Comparison of ENCODE assay signal across 40 mouse cellular contexts in the genomic region with DNA sequence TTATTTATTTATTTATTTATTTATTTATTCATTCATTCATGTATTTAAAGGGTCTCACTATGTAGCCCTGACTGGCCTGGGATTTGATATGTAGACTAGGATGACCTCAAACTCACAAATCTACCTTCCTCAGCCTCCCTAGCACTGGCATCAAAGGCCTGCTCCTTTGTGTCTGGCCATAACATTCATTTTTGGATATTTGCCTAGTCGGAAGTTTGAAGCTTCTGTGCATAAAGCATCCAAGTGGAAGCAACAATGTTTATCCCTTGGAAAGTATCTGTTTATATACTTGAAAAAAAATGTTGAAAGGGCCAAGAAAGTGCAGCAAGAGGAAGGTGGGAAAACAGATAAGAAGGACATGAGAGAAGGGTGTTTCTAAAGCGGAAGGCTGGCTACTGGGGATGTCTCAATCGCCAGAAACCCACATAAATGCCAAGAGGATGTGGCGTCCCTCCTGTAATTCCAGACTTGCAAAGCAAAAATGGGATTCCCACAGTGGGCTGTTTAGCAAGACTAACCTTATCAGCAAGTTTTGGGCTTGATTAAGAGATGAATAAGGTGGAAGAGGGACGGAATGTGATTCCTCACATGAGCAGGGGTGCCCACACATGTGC. TPM values are rescaled to one million over a fixed set of nuclear protein-coding genes. Genes with fewer than 3 reads are reported as not detected.
DNase-seq lines count a peak whose midpoint lies in the region; ATAC-seq and TF ChIP-seq lines count a peak whose summit lies in the region.
"Had no signal": no experiment of that assay in that cellular context is flagged by ENCODE, and none has a peak within 500 bp of the region (broad histone marks: within the 10 kb centered on the region; RNA-seq: fewer than 3 reads in every experiment).

No protein-coding gene starts in this region.

- peak; percentile 17 for DNase-seq in heart, postnatal 0 days (ENCODE audit: low spot score)
- no peak for DNase-seq in lung, postnatal 25 days (ENCODE audit: low spot score)
- peak; percentile 32 to 39 for DNase-seq in lung, postnatal 4 days
- DNase-seq in ovary, adult 18-20 months (ENCODE audit: low spot score), result no peak
- no peak for DNase-seq in retina, embryonic 14.5 days (ENCODE audit: low spot score)
- DNase-seq: adrenal gland, postnatal 36 days; cerebellum, adult 18-20 months; cerebellum, postnatal 10 days; gastrocnemius, adult 2 months; gastrocnemius, postnatal 36 days; heart, postnatal 36 days; kidney, adult 9 months; kidney, postnatal 4 days; left cerebral cortex, postnatal 4 days; liver, postnatal 0 days; right cerebral cortex, postnatal 25 days; thymus, postnatal 14 days had no signal

- no peak for TF ChIP-seq CTCF in heart, postnatal 0 days (IDR thresholded peaks at IDR 0.05; ENCODE audit: low read depth)

- ATAC-seq in heart, postnatal 0 days (ENCODE audit: insufficient read depth, low read depth), result no peak
- ATAC-seq in heart, embryonic 11.5 days (replicated peaks; ENCODE audit: insufficient number of reproducible peaks, low FRiP score, low TSS enrichment), result no peak
- no peak for ATAC-seq in lung, embryonic 15.5 days (ENCODE audit: borderline replicate concordance, extremely low read depth, low FRiP score, low TSS enrichment)
- ATAC-seq: forebrain, embryonic 15.5 days; hindbrain, postnatal 0 days; intestine, postnatal 0 days; liver, embryonic 12.5 days; liver, postnatal 0 days; midbrain, embryonic 13.5 days had no signal

- H3K27me3 ChIP-seq in heart, postnatal 0 days (ENCODE audit: control insufficient read depth, insufficient read depth, low read length), result no peaks in the 10 kb centered on the region
- no peaks in the 10 kb centered on the region for H3K27me3 ChIP-seq in heart, embryonic 11.5 days (ENCODE audit: control insufficient read depth, insufficient read depth, low read length)
- no peaks in the 10 kb centered on the region for H3K27me3 ChIP-seq in lung, embryonic 15.5 days
- H3K27me3 ChIP-seq: embryonic facial prominence, embryonic 13.5 days; forebrain, embryonic 15.5 days; hindbrain, embryonic 12.5 days; liver, embryonic 12.5 days; midbrain, embryonic 13.5 days; stomach, embryonic 15.5 days had no signal

- WGBS in heart, postnatal 0 days, result 66% methylated on average over 5 of the region's 5 CpGs
- 65% methylated on average over 5 of the region's 5 CpGs for whole genome bisulfite sequencing in heart, embryonic 11.5 days (ENCODE audit: insufficient replicate concordance)
- WGBS in lung, embryonic 15.5 days, result 32% methylated on average over 5 of the region's 5 CpGs

- H3K27ac ChIP-seq in heart, postnatal 0 days (ENCODE audit: low read depth), result no peak overlapping the region
- H3K27ac ChIP-seq in heart, embryonic 11.5 days (ENCODE audit: low read depth, low read length), result no peak overlapping the region
- H3K27ac ChIP-seq in lung, embryonic 15.5 days, result peak overlapping the region; percentile 51
- H3K27ac ChIP-seq: embryonic facial prominence, embryonic 13.5 days; forebrain, embryonic 10.5 days; forebrain, embryonic 15.5 days; gastrocnemius, adult 2 months; hindbrain, embryonic 12.5 days; hindbrain, postnatal 0 days; liver, embryonic 12.5 days; midbrain, embryonic 13.5 days; stomach, embryonic 15.5 days had no signal

- H3K9ac ChIP-seq in heart, postnatal 0 days (replicated peaks; ENCODE audit: low read depth, low read length), result no peak overlapping the region
- no peak overlapping the region for H3K9ac ChIP-seq in heart, embryonic 11.5 days (ENCODE audit: low read depth, low read length)
- no peak overlapping the region for H3K9ac ChIP-seq in lung, embryonic 15.5 days
- H3K9ac ChIP-seq: embryonic facial prominence, embryonic 13.5 days; forebrain, embryonic 15.5 days; hindbrain, embryonic 12.5 days; liver, embryonic 12.5 days; midbrain, embryonic 13.5 days; stomach, embryonic 15.5 days had no signal

- 0 out of 2 replicates have a peak, but pooled peaks cover 4% of the 10 kb centered on the region for H3K36me3 ChIP-seq in heart, postnatal 0 days (replicated peaks; ENCODE audit: control insufficient read depth, insufficient read depth, low read length)
- H3K36me3 ChIP-seq in heart, embryonic 11.5 days (ENCODE audit: control insufficient read depth, insufficient read depth, low read length), result no peaks in the 10 kb centered on the region
- 0 out of 2 replicates have a peak, but pooled peaks cover 8% of the 10 kb centered on the region for H3K36me3 ChIP-seq in lung, embryonic 15.5 days
- H3K36me3 ChIP-seq: stomach, embryonic 15.5 days had no signal

- no peak for TF ChIP-seq EP300 in heart, postnatal 0 days (IDR thresholded peaks at IDR 0.05; ENCODE audit: low read depth)

- 0 out of 2 replicates have a peak, but pooled peaks cover 13% of the 10 kb centered on the region for H3K4me1 ChIP-seq in heart, postnatal 0 days (ENCODE audit: control insufficient read depth, insufficient read depth)
- peaks cover 6% of the 10 kb centered on the region; the same call in 1 of the 2 replicates for H3K4me1 ChIP-seq in heart, embryonic 11.5 days (ENCODE audit: control insufficient read depth, insufficient read depth, low read length)
- peaks cover 32% of the 10 kb centered on the region for H3K4me1 ChIP-seq in lung, embryonic 15.5 days

- H3K4me2 ChIP-seq in heart, postnatal 0 days (ENCODE audit: low read depth, low read length), result no peak overlapping the region
- no peak overlapping the region for H3K4me2 ChIP-seq in heart, embryonic 11.5 days
- H3K4me2 ChIP-seq in lung, embryonic 15.5 days, result no peak overlapping the region
- H3K4me2 ChIP-seq: stomach, embryonic 15.5 days had no signal

- no peak overlapping the region for H3K4me3 ChIP-seq in heart, postnatal 0 days (ENCODE audit: low read depth, low read length)
- H3K4me3 ChIP-seq in heart, embryonic 11.5 days (ENCODE audit: low read depth, low read length), result no peak overlapping the region
- H3K4me3 ChIP-seq in lung, embryonic 15.5 days, result no peak overlapping the region
- H3K4me3 ChIP-seq: embryonic facial prominence, embryonic 13.5 days; gastrocnemius, adult 2 months; hindbrain, embryonic 12.5 days; liver, embryonic 12.5 days; stomach, embryonic 15.5 days had no signal

- H3K9me3 ChIP-seq in heart, postnatal 0 days (replicated peaks; ENCODE audit: control insufficient read depth, low read length), result no peaks in the 10 kb centered on the region
- H3K9me3 ChIP-seq in heart, embryonic 11.5 days (replicated peaks; ENCODE audit: control insufficient read depth, low read length), result no peaks in the 10 kb centered on the region
- H3K9me3 ChIP-seq in lung, embryonic 15.5 days, result no peaks in the 10 kb centered on the region
- H3K9me3 ChIP-seq: embryonic facial prominence, embryonic 13.5 days; forebrain, embryonic 10.5 days; forebrain, embryonic 15.5 days; hindbrain, embryonic 12.5 days; liver, embryonic 12.5 days; midbrain, embryonic 13.5 days; stomach, embryonic 15.5 days had no signal

RNA-seq across cellular contexts. Expression of gene Zfp131, which starts 2.2 kb away (rescaled TPM):
- 21.2 and 24.2 TPM in 2 replicates for total RNA-seq in heart, postnatal 0 days (2014; rRNA removed; ENCODE audit: low replicate concordance)
- 13.6 and 15.5 TPM in 2 replicates for polyA plus RNA-seq in heart, postnatal 0 days (2015; fragmentation: Nextera tagmentation; extraction: Ambion mirVana)
- 23.9 and 26.0 TPM in 2 replicates for polyA plus RNA-seq in heart, embryonic 11.5 days (2014; fragmentation: Nextera tagmentation; extraction: Ambion mirVana)
- 38.1 and 39.5 TPM in 2 replicates for polyA plus RNA-seq in lung, embryonic 15.5 days (2015; fragmentation: Nextera tagmentation; extraction: Ambion mirVana)

RNA-seq across cellular contexts. Expression of gene AF067063, which starts 37.1 kb away (rescaled TPM):
- total RNA-seq in heart, postnatal 0 days (2014; rRNA removed; ENCODE audit: low replicate concordance), result not detected in 2 replicates
- polyA plus RNA-seq in heart, postnatal 0 days (2015; fragmentation: Nextera tagmentation; extraction: Ambion mirVana), result not detected in 2 replicates
- not detected in 2 replicates for polyA plus RNA-seq in heart, embryonic 11.5 days (2014; fragmentation: Nextera tagmentation; extraction: Ambion mirVana)
- polyA plus RNA-seq in lung, embryonic 15.5 days (2015; fragmentation: Nextera tagmentation; extraction: Ambion mirVana), result not detected in 2 replicates
- total RNA-seq: adrenal gland, adult 18-20 months; adrenal gland, postnatal 36 days; common myeloid progenitor, adult 5-6 weeks; gastrocnemius, adult 2 months; gastrocnemius, postnatal 36 days; heart, adult 8-10 months; heart, postnatal 36 days; layer of hippocampus, adult 8-10 months; layer of hippocampus, postnatal 25 days; left cerebral cortex, postnatal 4 days; megakaryocyte-erythroid progenitor cell, adult 5-6 weeks had no signal
- polyA plus RNA-seq: embryonic facial prominence, embryonic 13.5 days; forebrain, embryonic 10.5 days; forebrain, embryonic 15.5 days; frontal cortex, adult 2 months; heart, embryonic 14.5 days; hindbrain, embryonic 12.5 days; hindbrain, postnatal 0 days; intestine, postnatal 0 days; limb, embryonic 14.5 days; liver, embryonic 12.5 days; liver, postnatal 0 days; midbrain, embryonic 13.5 days; neural tube, embryonic 14.5 days; stomach, embryonic 15.5 days; urinary bladder, adult 2 months had no signal

RNA-seq across cellular contexts. Expression of gene Nim1k, which starts 37.2 kb away (rescaled TPM):
- 0.70 and 1.5 TPM in 2 replicates for total RNA-seq in heart, postnatal 0 days (2014; rRNA removed; ENCODE audit: low replicate concordance)
- polyA plus RNA-seq in heart, postnatal 0 days (2015; fragmentation: Nextera tagmentation; extraction: Ambion mirVana), result 0.56 and 0.67 TPM in 2 replicates
- polyA plus RNA-seq in heart, embryonic 11.5 days (2014; fragmentation: Nextera tagmentation; extraction: Ambion mirVana), result 0.73 and 1.0 TPM in 2 replicates
- polyA plus RNA-seq in lung, embryonic 15.5 days (2015; fragmentation: Nextera tagmentation; extraction: Ambion mirVana), result 0.97 and 1.0 TPM in 2 replicates

RNA-seq across cellular contexts. Expression of gene D13Ertd608e, which starts 42.9 kb away (rescaled TPM):
- total RNA-seq in heart, postnatal 0 days (2014; rRNA removed; ENCODE audit: low replicate concordance), result not detected in 2 replicates
- not detected in 2 replicates for polyA plus RNA-seq in heart, postnatal 0 days (2015; fragmentation: Nextera tagmentation; extraction: Ambion mirVana)
- not detected in 2 replicates for polyA plus RNA-seq in heart, embryonic 11.5 days (2014; fragmentation: Nextera tagmentation; extraction: Ambion mirVana)
- not detected in 2 replicates for polyA plus RNA-seq in lung, embryonic 15.5 days (2015; fragmentation: Nextera tagmentation; extraction: Ambion mirVana)
- total RNA-seq: adrenal gland, adult 18-20 months; adrenal gland, postnatal 36 days; common myeloid progenitor, adult 5-6 weeks; gastrocnemius, adult 2 months; gastrocnemius, postnatal 36 days; heart, adult 8-10 months; heart, postnatal 36 days; hindbrain, postnatal 0 days; layer of hippocampus, adult 8-10 months; layer of hippocampus, postnatal 25 days; left cerebral cortex, postnatal 4 days; megakaryocyte-erythroid progenitor cell, adult 5-6 weeks had no signal
- polyA plus RNA-seq: brain, embryonic 14.5 days; embryonic facial prominence, embryonic 13.5 days; forebrain, embryonic 10.5 days; forebrain, embryonic 15.5 days; frontal cortex, adult 2 months; heart, embryonic 14.5 days; hindbrain, embryonic 12.5 days; hindbrain, postnatal 0 days; intestine, postnatal 0 days; limb, embryonic 14.5 days; liver, embryonic 12.5 days; liver, postnatal 0 days; midbrain, embryonic 13.5 days; neural tube, embryonic 14.5 days; stomach, embryonic 15.5 days had no signal

Comparison
In these comparisons a context has a peak if more than half of its experiments do, and no peak if none do; other contexts are left out.
1. DNase-seq: peak in heart, postnatal 0 days (single experiment) and lung, postnatal 4 days (2 of 2); none in lung, postnatal 25 days (single experiment), ovary, adult 18-20 months (single experiment) and retina, embryonic 14.5 days (single experiment).